ENCODE assay signal across 8 mouse cellular contexts in genomic region chr1:155027583-155027982, GRCm38 (mm10).
DNase-seq lines count a peak whose midpoint lies in the region; ATAC-seq and TF ChIP-seq lines count a peak whose summit lies in the region.

No protein-coding gene starts in this region.

- no peak overlapping the region for H3K4me3 ChIP-seq in hindbrain, postnatal 0 days (ENCODE audit: low read length)
- H3K4me3 ChIP-seq in hindbrain, embryonic 16.5 days (ENCODE audit: low read length): no peak overlapping the region
- no peak overlapping the region for H3K4me3 ChIP-seq in forebrain, postnatal 0 days (ENCODE audit: low read depth, low read length)
- H3K4me3 ChIP-seq in gastrocnemius, adult 2 months: no peak overlapping the region

- H3K4me1 ChIP-seq in hindbrain, postnatal 0 days (ENCODE audit: insufficient read depth, low read length): no peaks in the 10 kb centered on the region
- 0 out of 2 replicates have a peak, but pooled peaks cover 3% of the 10 kb centered on the region for H3K4me1 ChIP-seq in hindbrain, embryonic 16.5 days (ENCODE audit: control insufficient read depth, insufficient read depth, low read depth, low read length)
- H3K4me1 ChIP-seq in forebrain, postnatal 0 days (ENCODE audit: insufficient read depth): no peaks in the 10 kb centered on the region

- no peak overlapping the region for H3K27ac ChIP-seq in hindbrain, postnatal 0 days
- no peak overlapping the region for H3K27ac ChIP-seq in hindbrain, embryonic 16.5 days (ENCODE audit: low read depth, low read length)
- no peak overlapping the region for H3K27ac ChIP-seq in forebrain, postnatal 0 days (ENCODE audit: low read depth, low read length)
- H3K27ac ChIP-seq in gastrocnemius, adult 2 months: no peak overlapping the region

- intact Hi-C loops in left cerebral cortex, postnatal 14 days (cut with DNase I): loop anchor here (2.0 kb wide), 2 partner anchors 191 to 253 kb away; no protein-coding TSS in a partner anchor
- intact Hi-C loops in gastrocnemius, adult 2 months (cut with DNase I): loop anchor here (2.0 kb wide), 1 partner anchor 255 kb away; no protein-coding TSS in a partner anchor

- no peaks in the 10 kb centered on the region for H3K36me3 ChIP-seq in hindbrain, postnatal 0 days (ENCODE audit: insufficient read depth, low read length)
- no peaks in the 10 kb centered on the region for H3K36me3 ChIP-seq in hindbrain, embryonic 16.5 days (ENCODE audit: control insufficient read depth, insufficient read depth, low read length)
- no peaks in the 10 kb centered on the region for H3K36me3 ChIP-seq in forebrain, postnatal 0 days (ENCODE audit: insufficient read depth)

- no peak overlapping the region for H3K9ac ChIP-seq in hindbrain, postnatal 0 days (replicated peaks; ENCODE audit: low read length)
- no peak overlapping the region for H3K9ac ChIP-seq in hindbrain, embryonic 16.5 days (ENCODE audit: low read depth, low read length)
- H3K9ac ChIP-seq in forebrain, postnatal 0 days: no peak overlapping the region

- no peak for TF ChIP-seq CTCF in hindbrain, postnatal 0 days (IDR thresholded peaks at IDR 0.05; ENCODE audit: low read depth)
- no peak for TF ChIP-seq CTCF in forebrain, postnatal 0 days (IDR thresholded peaks at IDR 0.05; ENCODE audit: low read depth)
- TF ChIP-seq CTCF in gastrocnemius, adult 2 months (IDR thresholded peaks at IDR 0.05): no peak

- WGBS in hindbrain, postnatal 0 days: 49% methylated on average over 8 of the region's 8 CpGs
- 35% methylated on average over 6 of the region's 8 CpGs for WGBS in hindbrain, embryonic 16.5 days
- 55% methylated on average over 8 of the region's 8 CpGs for WGBS in forebrain, postnatal 0 days

- 0 out of 2 replicates have a peak, but pooled peaks have one; percentile 35 for ATAC-seq in hindbrain, postnatal 0 days
- no peak for ATAC-seq in hindbrain, embryonic 16.5 days
- ATAC-seq in forebrain, postnatal 0 days: peak; percentile 42; the same call in 1 of the 2 replicates

- DNase-seq in hindbrain, postnatal 0 days (ENCODE audit: low spot score): peak; percentile 52
- peak; percentile 48 for DNase-seq in MN1 (ENCODE audit: low spot score)
- DNase-seq in forebrain, postnatal 0 days: no peak
- peak; percentile 55 to 62 for DNase-seq in left cerebral cortex, postnatal 14 days (ENCODE audit: low spot score in 2 of 2)
- peak; percentile 58 for DNase-seq in retina, embryonic 14.5 days (ENCODE audit: low spot score)
- DNase-seq in gastrocnemius, adult 2 months: no peak
- no peak for DNase-seq in cerebellum, postnatal 36 days

- no peaks in the 10 kb centered on the region for H3K9me3 ChIP-seq in hindbrain, postnatal 0 days (ENCODE audit: low read length)
- H3K9me3 ChIP-seq in hindbrain, embryonic 16.5 days (ENCODE audit: control insufficient read depth, low read length): no peaks in the 10 kb centered on the region; the same call in 1 of the 2 replicates
- no peaks in the 10 kb centered on the region for H3K9me3 ChIP-seq in forebrain, postnatal 0 days (ENCODE audit: low read length)

- no peaks in the 10 kb centered on the region for H3K27me3 ChIP-seq in hindbrain, postnatal 0 days (ENCODE audit: insufficient read depth, low read length)
- no peaks in the 10 kb centered on the region for H3K27me3 ChIP-seq in hindbrain, embryonic 16.5 days (replicated peaks; ENCODE audit: control insufficient read depth, insufficient read depth, low read length)
- H3K27me3 ChIP-seq in forebrain, postnatal 0 days (ENCODE audit: insufficient read depth, low read length): no peaks in the 10 kb centered on the region

- H3K4me2 ChIP-seq in hindbrain, postnatal 0 days (ENCODE audit: low read depth, low read length): no peak overlapping the region
- H3K4me2 ChIP-seq in hindbrain, embryonic 16.5 days (ENCODE audit: low read length): no peak overlapping the region
- no peak overlapping the region for H3K4me2 ChIP-seq in forebrain, postnatal 0 days (ENCODE audit: low read depth)

Comparison
In these comparisons a context has a peak if more than half of its experiments do, and no peak if none do; other contexts are left out.
1. DNase-seq: peak in hindbrain, postnatal 0 days (single experiment), MN1 (single experiment), left cerebral cortex, postnatal 14 days (2 of 2) and retina, embryonic 14.5 days (single experiment); none in forebrain, postnatal 0 days (single experiment), gastrocnemius, adult 2 months (single experiment) and cerebellum, postnatal 36 days (0 of 2).